Mouse (Mus musculus): ENCODE measurements around the gene Rnf222.

DNA sequence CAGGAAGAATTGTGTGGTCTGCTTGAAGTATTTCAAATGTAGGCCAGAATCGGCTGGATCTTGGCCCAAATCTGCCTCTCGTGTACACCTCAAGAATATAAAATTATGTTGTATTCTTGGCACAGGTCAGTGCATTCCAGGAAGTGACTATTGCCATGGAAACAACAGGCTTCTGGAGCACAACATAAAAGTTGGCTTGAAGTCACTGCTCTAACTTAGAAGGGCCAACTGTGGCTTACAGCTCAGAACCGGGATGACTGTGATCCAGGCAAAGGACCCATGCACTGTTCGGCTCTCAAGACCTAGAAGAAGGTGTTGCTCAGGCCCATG lies 18.1 kb downstream of the Rnf222 start:
- TF ChIP-seq CTCF (IDR thresholded peaks at IDR 0.05 in 2 of 3, conservative IDR thresholded peaks at IDR 0.05 in 1 of 3; ENCODE audit: control insufficient read depth in 1 of 3, insufficient read depth in 1 of 3, low read depth in 2 of 3, low read length in 3 of 3, poor library complexity in 1 of 3, severe bottlenecking in 1 of 3) (no peak), EP300 (IDR thresholded peaks at IDR 0.05; ENCODE audit: low read depth in 1 of 2, low read length in 2 of 2) (no peak), NRF1 (IDR thresholded peaks at IDR 0.05; ENCODE audit: insufficient read depth, low read depth, low read length, poor library complexity, severe bottlenecking) (no peak), ZMIZ1 (IDR thresholded peaks at IDR 0.05; ENCODE audit: low read depth, low read length) (no peak; the same call in 1 of the 2 replicates), MAX (IDR thresholded peaks at IDR 0.05; ENCODE audit: low read length) (no peak), SIN3A (IDR thresholded peaks at IDR 0.05; ENCODE audit: low read length) (no peak), POLR2A (IDR thresholded peaks at IDR 0.05; ENCODE audit: control insufficient read depth in 1 of 2, insufficient read depth in 1 of 2, low read depth in 1 of 2, low read length in 2 of 2, poor library complexity in 1 of 2) (peak in 1 of 2 experiments; percentile 12; a peak in 1 of 4 replicates), JUND (IDR thresholded peaks at IDR 0.05; ENCODE audit: low read depth, low read length) (no peak), E2F4 (IDR thresholded peaks at IDR 0.05; ENCODE audit: borderline replicate concordance, low read depth, low read length) (no peak), CHD2 (IDR thresholded peaks at IDR 0.05; ENCODE audit: low read length) (no peak; the same call in 1 of the 2 replicates)

Data from MEL (cell line).